Comparison of ENCODE assay signal across 10 mouse cellular contexts in genomic region chr3:138095718-138096117, GRCm38 (mm10). TPM values are rescaled to one million over a fixed set of nuclear protein-coding genes. Genes with fewer than 3 reads are reported as not detected.
A peak's percentile ranks its signal among the peaks of the same experiment; 100 is the strongest.
DNase-seq lines count a peak whose midpoint lies in the region; ATAC-seq lines count a peak whose summit lies in the region.
"Had no signal": no experiment of that assay in that cellular context is flagged by ENCODE, and none has a peak within 500 bp of the region (broad histone marks: within the 10 kb centered on the region; RNA-seq: fewer than 3 reads in every experiment).

No protein-coding gene starts in this region.

- no peak overlapping the region for H3K9ac ChIP-seq in intestine, embryonic 16.5 days (ENCODE audit: low read depth, low read length)
- no peak overlapping the region for H3K9ac ChIP-seq in intestine, embryonic 15.5 days
- H3K9ac ChIP-seq in neural tube, embryonic 12.5 days: no peak overlapping the region
- H3K9ac ChIP-seq in neural tube, embryonic 15.5 days (replicated peaks): no peak overlapping the region
- H3K9ac ChIP-seq: liver, embryonic 15.5 days had no signal

- H3K4me1 ChIP-seq in intestine, embryonic 16.5 days (ENCODE audit: control insufficient read depth, insufficient read depth, low read length): peaks cover 7% of the 10 kb centered on the region; the same call in 1 of the 2 replicates
- H3K4me1 ChIP-seq in intestine, embryonic 15.5 days (replicated peaks): no peaks in the 10 kb centered on the region
- no peaks in the 10 kb centered on the region for H3K4me1 ChIP-seq in neural tube, embryonic 12.5 days
- no peaks in the 10 kb centered on the region for H3K4me1 ChIP-seq in neural tube, embryonic 15.5 days
- H3K4me1 ChIP-seq: liver, embryonic 15.5 days had no signal

- 0 out of 2 replicates have a peak, but pooled peaks cover 3% of the 10 kb centered on the region for H3K36me3 ChIP-seq in intestine, embryonic 16.5 days (ENCODE audit: control insufficient read depth, insufficient read depth, low read length)
- 0 out of 2 replicates have a peak, but pooled peaks cover 3% of the 10 kb centered on the region for H3K36me3 ChIP-seq in intestine, embryonic 15.5 days
- no peaks in the 10 kb centered on the region for H3K36me3 ChIP-seq in neural tube, embryonic 12.5 days
- H3K36me3 ChIP-seq in neural tube, embryonic 15.5 days: no peaks in the 10 kb centered on the region

- no peaks in the 10 kb centered on the region for H3K27me3 ChIP-seq in intestine, embryonic 16.5 days (replicated peaks; ENCODE audit: control insufficient read depth, insufficient read depth, low read length)
- H3K27me3 ChIP-seq in intestine, embryonic 15.5 days (replicated peaks): no peaks in the 10 kb centered on the region
- no peaks in the 10 kb centered on the region for H3K27me3 ChIP-seq in neural tube, embryonic 12.5 days (replicated peaks)
- H3K27me3 ChIP-seq in neural tube, embryonic 15.5 days (replicated peaks): no peaks in the 10 kb centered on the region
- H3K27me3 ChIP-seq: liver, embryonic 15.5 days had no signal

- no peak overlapping the region for H3K4me2 ChIP-seq in intestine, embryonic 16.5 days (ENCODE audit: low read depth, low read length)
- no peak overlapping the region for H3K4me2 ChIP-seq in intestine, embryonic 15.5 days (replicated peaks)
- no peak overlapping the region for H3K4me2 ChIP-seq in neural tube, embryonic 12.5 days (replicated peaks)
- no peak overlapping the region for H3K4me2 ChIP-seq in neural tube, embryonic 15.5 days
- H3K4me2 ChIP-seq: liver, embryonic 15.5 days had no signal

- H3K9me3 ChIP-seq in intestine, embryonic 16.5 days (ENCODE audit: control insufficient read depth, low read length): no peaks in the 10 kb centered on the region
- no peaks in the 10 kb centered on the region for H3K9me3 ChIP-seq in intestine, embryonic 15.5 days
- no peaks in the 10 kb centered on the region for H3K9me3 ChIP-seq in neural tube, embryonic 12.5 days
- H3K9me3 ChIP-seq in neural tube, embryonic 15.5 days (replicated peaks): no peaks in the 10 kb centered on the region
- H3K9me3 ChIP-seq: liver, embryonic 15.5 days had no signal

- ATAC-seq in cerebellum, adult (ENCODE audit: insufficient number of reproducible peaks, low FRiP score, low TSS enrichment): 0 out of 2 replicates have a peak, but pooled peaks have one; percentile 23
- ATAC-seq in intestine, embryonic 16.5 days: peak; percentile 27; the same call in 1 of the 2 replicates
- no peak for ATAC-seq in intestine, embryonic 15.5 days
- ATAC-seq in neural tube, embryonic 12.5 days (ENCODE audit: low FRiP score, low read depth): peak; percentile 46; the same call in 1 of the 2 replicates
- peak; percentile 65; the same call in 1 of the 2 replicates for ATAC-seq in neural tube, embryonic 15.5 days (ENCODE audit: low FRiP score)

- WGBS in intestine, embryonic 16.5 days: 66% methylated on average over 10 of the region's 10 CpGs
- WGBS in intestine, embryonic 15.5 days: 74% methylated on average over 10 of the region's 10 CpGs
- WGBS in neural tube, embryonic 12.5 days: 73% methylated on average over 10 of the region's 10 CpGs
- 46% methylated on average over 10 of the region's 10 CpGs for WGBS in neural tube, embryonic 15.5 days

- DNase-seq in cerebellum, adult 11 months: no peak
- DNase-seq in neural tube, embryonic 10.5 days (ENCODE audit: extremely low spot score, low spot score): no peak
- no peak for DNase-seq in ovary, postnatal 14 days (ENCODE audit: low spot score)
- DNase-seq: gastrocnemius, postnatal 25 days had no signal

- H3K4me3 ChIP-seq in intestine, embryonic 16.5 days (ENCODE audit: low read length): no peak overlapping the region
- H3K4me3 ChIP-seq in intestine, embryonic 15.5 days (replicated peaks): no peak overlapping the region
- no peak overlapping the region for H3K4me3 ChIP-seq in neural tube, embryonic 12.5 days
- H3K4me3 ChIP-seq in neural tube, embryonic 15.5 days (replicated peaks): no peak overlapping the region
- H3K4me3 ChIP-seq: liver, embryonic 15.5 days had no signal

- no peak overlapping the region for H3K27ac ChIP-seq in intestine, embryonic 16.5 days (ENCODE audit: low read length)
- no peak overlapping the region for H3K27ac ChIP-seq in intestine, embryonic 15.5 days
- no peak overlapping the region for H3K27ac ChIP-seq in neural tube, embryonic 12.5 days
- H3K27ac ChIP-seq in neural tube, embryonic 15.5 days (replicated peaks): no peak overlapping the region
- H3K27ac ChIP-seq: liver, embryonic 15.5 days had no signal

RNA-seq across cellular contexts. Expression of gene Gm5105, which starts 28.5 kb away (rescaled TPM):
- 0.17 TPM in 1 of 2 replicates, not detected in the other for polyA plus RNA-seq in intestine, embryonic 16.5 days (2015; fragmentation: Nextera tagmentation; extraction: Ambion mirVana)
- 0.24 and 0.31 TPM in 2 replicates for polyA plus RNA-seq in intestine, embryonic 15.5 days (2015; fragmentation: Nextera tagmentation; extraction: Ambion mirVana)
- not detected in 2 replicates for polyA plus RNA-seq in neural tube, embryonic 12.5 days (2016; fragmentation: Nextera tagmentation; extraction: Ambion mirVana)
- 0.10 and 0.23 TPM in 2 replicates for polyA plus RNA-seq in neural tube, embryonic 15.5 days (2015; fragmentation: Nextera tagmentation; extraction: Ambion mirVana)

RNA-seq across cellular contexts. Expression of gene 1110002E22Rik, which starts 30.9 kb away (rescaled TPM):
- 0.15 and 0.18 TPM in 2 replicates for polyA plus RNA-seq in intestine, embryonic 16.5 days (2015; fragmentation: Nextera tagmentation; extraction: Ambion mirVana)
- 0.14 and 0.18 TPM in 2 replicates for polyA plus RNA-seq in intestine, embryonic 15.5 days (2015; fragmentation: Nextera tagmentation; extraction: Ambion mirVana)
- 0.19 TPM in 2 replicates for polyA plus RNA-seq in neural tube, embryonic 12.5 days (2016; fragmentation: Nextera tagmentation; extraction: Ambion mirVana)
- 0.23 and 0.31 TPM in 2 replicates for polyA plus RNA-seq in neural tube, embryonic 15.5 days (2015; fragmentation: Nextera tagmentation; extraction: Ambion mirVana)

RNA-seq across cellular contexts. Expression of gene Trmt10a, which starts 47.5 kb away (rescaled TPM):
- 9.2 and 9.4 TPM in 2 replicates for polyA plus RNA-seq in intestine, embryonic 16.5 days (2015; fragmentation: Nextera tagmentation; extraction: Ambion mirVana)
- 8.8 and 12.9 TPM in 2 replicates for polyA plus RNA-seq in intestine, embryonic 15.5 days (2015; fragmentation: Nextera tagmentation; extraction: Ambion mirVana)
- polyA plus RNA-seq in neural tube, embryonic 12.5 days (2016; fragmentation: Nextera tagmentation; extraction: Ambion mirVana): 9.8 and 11.9 TPM in 2 replicates
- polyA plus RNA-seq in neural tube, embryonic 15.5 days (2015; fragmentation: Nextera tagmentation; extraction: Ambion mirVana): 8.4 and 9.4 TPM in 2 replicates

RNA-seq across cellular contexts. Expression of gene Mttp, which starts 49.0 kb away (rescaled TPM):
- 405 and 573 TPM in 2 replicates for polyA plus RNA-seq in intestine, embryonic 16.5 days (2015; fragmentation: Nextera tagmentation; extraction: Ambion mirVana)
- polyA plus RNA-seq in intestine, embryonic 15.5 days (2015; fragmentation: Nextera tagmentation; extraction: Ambion mirVana): 228 and 249 TPM in 2 replicates
- 10.2 and 10.9 TPM in 2 replicates for polyA plus RNA-seq in neural tube, embryonic 12.5 days (2016; fragmentation: Nextera tagmentation; extraction: Ambion mirVana)
- polyA plus RNA-seq in neural tube, embryonic 15.5 days (2015; fragmentation: Nextera tagmentation; extraction: Ambion mirVana): 8.5 and 9.4 TPM in 2 replicates
